Mouse (Mus musculus) liver (tissue): Measurements from ENCODE around the gene Hmga2.
"Not testable (repeated sequence)": the region's sequence is repeated elsewhere in the genome, so short reads cannot be mapped to it uniquely, and the experiment has no call there.

ENCODE experiments used
- DNase-seq: peaks from one replicate; pipeline ENCODE4 v3.0.0-alpha.2; 2020; ENCODE audit warnings: mixed read lengths

Hmga2 gene

DNA sequence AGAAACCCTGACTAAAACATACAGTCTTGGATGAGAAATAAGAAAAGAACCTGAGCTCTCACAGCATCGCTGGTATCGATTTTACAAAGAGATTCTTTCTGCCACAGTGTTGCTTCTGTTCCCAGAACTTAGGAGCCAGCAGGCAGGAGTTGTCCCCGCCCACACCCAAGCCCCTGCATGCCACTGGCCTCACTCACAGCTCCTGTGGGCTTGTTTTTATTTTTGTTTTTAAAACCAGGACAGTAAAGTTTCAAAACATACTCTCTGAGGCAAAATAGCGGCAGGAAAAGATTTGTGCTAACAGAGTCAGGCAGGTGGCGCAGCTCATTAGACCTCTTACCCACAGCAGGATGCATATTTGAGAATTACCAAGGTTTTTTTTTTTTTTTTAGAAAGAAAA, 137.4 kb downstream of the Hmga2 start:
- DNase-seq: no peak

DNA sequence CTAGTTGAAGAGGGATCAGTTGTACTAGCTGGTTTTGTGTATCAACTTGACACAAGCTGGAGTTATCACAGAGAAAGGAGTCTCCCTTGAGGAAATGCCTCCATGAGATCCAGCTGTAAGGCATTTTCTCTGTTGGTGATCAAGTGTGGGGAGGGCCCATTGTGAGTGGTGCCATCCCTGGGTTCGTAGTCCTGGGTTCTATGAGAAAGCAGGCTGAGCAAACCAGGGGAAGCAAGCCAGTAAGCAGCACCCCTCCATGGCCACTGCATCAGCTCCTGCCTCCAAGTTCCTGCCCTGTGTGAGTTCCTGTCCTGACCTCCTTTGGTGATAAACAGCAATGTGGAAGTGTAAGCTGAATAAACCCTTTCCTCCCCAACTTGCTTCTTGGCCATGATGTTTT, 137.8 kb downstream of the Hmga2 start:
- DNase-seq: not testable (repeated sequence)

DNA sequence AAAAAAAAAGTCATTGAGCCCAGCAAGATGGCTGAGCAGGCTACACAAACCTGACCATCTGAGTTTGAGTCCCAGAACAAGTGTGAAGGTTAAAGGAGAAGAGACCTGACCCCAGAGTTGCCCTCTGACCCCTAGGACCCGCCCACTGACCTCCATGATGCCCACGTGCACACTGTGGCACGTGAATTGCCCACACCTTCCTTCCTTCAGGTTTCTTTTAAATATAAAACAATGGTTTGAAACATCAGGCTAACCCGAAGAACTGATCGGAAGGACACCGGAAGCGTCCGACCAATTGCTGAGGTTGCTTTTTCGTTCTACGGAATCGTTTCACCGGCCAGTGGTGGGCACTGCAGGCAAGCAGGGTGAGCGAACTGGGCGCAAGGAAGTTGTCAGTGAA, 148.3 kb downstream of the Hmga2 start:
- no peak for DNase-seq

DNA sequence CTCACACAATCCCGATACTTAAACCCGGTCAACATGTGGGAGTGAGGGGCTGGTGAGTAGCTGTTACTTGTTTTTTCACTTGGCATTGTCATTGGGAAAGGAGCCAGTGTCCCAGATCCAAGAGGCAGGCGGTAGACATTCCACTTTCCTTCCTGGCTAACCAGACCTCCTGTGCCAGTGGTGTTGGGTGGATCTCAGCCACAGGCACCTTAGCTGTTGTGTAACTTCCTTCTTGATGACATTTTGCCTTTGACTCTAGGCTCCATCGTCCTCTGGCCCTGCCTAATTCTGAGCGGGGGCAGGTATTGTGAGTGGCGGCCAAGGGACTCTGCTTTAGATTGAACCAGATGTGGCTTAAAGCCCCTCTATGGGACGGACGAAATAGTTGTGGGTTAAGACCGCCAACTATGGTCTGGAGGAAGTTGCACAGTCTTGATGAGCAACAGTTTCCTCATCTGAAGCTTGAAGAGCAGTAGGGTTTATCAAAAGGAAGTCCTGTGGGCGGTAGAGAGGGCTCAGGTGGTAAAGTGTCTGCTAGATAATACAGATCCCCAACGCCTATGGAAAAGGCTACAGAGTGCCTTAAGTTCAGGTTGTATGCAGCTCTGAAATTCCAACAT, 152.6 kb downstream of the Hmga2 start:
- DNase-seq: no peak

DNA sequence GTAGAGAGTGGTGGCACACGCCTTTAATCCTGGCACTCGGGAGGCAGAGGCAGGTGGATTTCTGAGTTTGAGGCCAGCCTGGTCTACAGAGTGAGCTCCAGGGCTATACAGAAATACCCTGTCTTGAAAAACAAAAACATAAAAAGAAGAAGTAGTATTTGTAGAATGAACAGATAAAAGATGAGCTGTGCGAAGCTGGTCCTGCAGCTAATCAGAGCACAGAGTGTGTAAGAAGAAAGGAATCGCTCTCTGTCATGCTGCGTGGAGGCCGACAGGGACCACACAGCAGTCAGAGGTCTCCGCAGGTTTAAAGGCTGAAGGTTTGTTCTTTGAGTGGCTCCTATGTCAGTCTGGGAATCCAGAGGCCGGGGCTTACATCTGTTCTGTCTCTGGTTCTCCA, 153.5 kb downstream of the Hmga2 start:
- DNase-seq: no peak

DNA sequence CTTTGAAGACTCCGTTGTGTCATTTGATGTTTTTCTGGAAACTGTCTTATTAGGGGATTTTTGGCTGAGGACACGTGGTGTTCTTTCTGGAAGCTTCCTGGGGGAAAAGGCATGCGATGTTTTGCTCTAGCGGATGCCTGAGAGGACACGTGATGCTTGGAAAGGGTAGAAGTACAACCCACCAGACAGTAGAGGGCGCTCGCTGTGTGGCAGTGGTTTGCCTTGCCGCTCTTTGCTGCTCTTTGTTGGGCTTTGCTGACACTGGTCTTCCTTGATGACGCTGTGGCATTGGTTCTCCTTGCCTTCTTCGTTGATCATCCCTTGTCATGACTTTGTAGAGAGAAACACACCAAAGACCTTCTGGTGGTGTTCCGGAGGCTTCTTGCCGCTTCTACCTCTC, 156.7 kb downstream of the Hmga2 start:
- no peak for DNase-seq
